1 mouse cellular context compared by ENCODE assay signal in genomic region chr11:116312359-116312758, GRCm38 (mm10).
TF ChIP-seq lines count a peak whose summit lies in the region.

No protein-coding gene starts in this region.

TF ChIP-seq in myocyte, 11 proteins besides CTCF, POLR2A, EP300 and RAD21 (continued from another document):
- no peak for TF ChIP-seq E2F4 (IDR thresholded peaks at IDR 0.05; ENCODE audit: insufficient read depth)
- no peak for TF ChIP-seq SRF (IDR thresholded peaks at IDR 0.05; ENCODE audit: control insufficient read depth, insufficient read length, low read depth)
- TF ChIP-seq CEBPB (IDR thresholded peaks at IDR 0.05; ENCODE audit: insufficient read depth, poor library complexity, severe bottlenecking) = no peak
- peak; percentile 60 for TF ChIP-seq TCF3 (IDR thresholded peaks at IDR 0.05; ENCODE audit: insufficient read length, low read depth)
- peak; percentile 59 to 94 (median 93) for TF ChIP-seq MYOG (IDR thresholded peaks at IDR 0.05; ENCODE audit: control insufficient read depth in 1 of 3, insufficient read depth in 1 of 3, insufficient read length in 2 of 3, low read depth in 2 of 3)
- no peak for TF ChIP-seq MAX (IDR thresholded peaks at IDR 0.05; ENCODE audit: low read depth)
TF ChIP-seq in myocyte: peak in this region for 4.
